Mouse (Mus musculus) intestine, embryonic 14.5 days (tissue): ENCODE results near the gene Vmn2r110. TPM values are rescaled to one million over a fixed set of nuclear protein-coding genes. Genes with fewer than 3 reads are reported as not detected.

Source experiments
- ATAC-seq: fragments of 200-750 bp; cut with Nextera tagmentation; replicated peaks from 2 replicates; pipeline ENCODE4 v1.8.0; 2017; ENCODE audit warnings: low read depth, moderate number of reproducible peaks, moderate TSS enrichment, moderate library complexity; ENCODE audit not compliant: low FRiP score, low TSS enrichment
- DNase-seq: peaks from one replicate; pipeline ENCODE4 v3.0.0-alpha.2; 2018; ENCODE audit warnings: low spot score
- H3K27ac ChIP-seq: fragments of 300-500 bp; sonication (generic); 2 replicates; pipeline ENCODE4 v1.5.1; 2014; ENCODE audit warnings: low read depth, mild to moderate bottlenecking, control low read depth
- H3K27me3 ChIP-seq: fragments of 300-500 bp; sonication (generic); replicated peaks from 2 replicates; pipeline ENCODE4 v1.6.1; 2014; ENCODE audit warnings: low read length, control low read depth; ENCODE audit not compliant: control insufficient read depth, insufficient read depth
- H3K36me3 ChIP-seq: fragments of 300-500 bp; sonication (generic); 2 replicates; pipeline ENCODE4 v1.6.1; 2014; ENCODE audit warnings: low read length, control low read depth; ENCODE audit not compliant: control insufficient read depth, insufficient read depth
- H3K4me1 ChIP-seq: fragments of 300-500 bp; sonication (generic); replicated peaks from 2 replicates; pipeline ENCODE4 v1.6.1; 2014; ENCODE audit warnings: low read length, control low read depth, mixed read lengths; ENCODE audit not compliant: control insufficient read depth, insufficient read depth
- H3K4me2 ChIP-seq: fragments of 300-500 bp; sonication (generic); 2 replicates; pipeline ENCODE4 v1.6.1; 2014; ENCODE audit warnings: low read length
- H3K4me3 ChIP-seq: fragments of 300-500 bp; sonication (generic); 2 replicates; pipeline ENCODE4 v1.5.1; 2014; ENCODE audit warnings: low read depth, low read length, control low read depth, mixed read lengths
- H3K9ac ChIP-seq: fragments of 300-500 bp; sonication (generic); 2 replicates; pipeline ENCODE4 v1.6.1; 2014; ENCODE audit warnings: mild to moderate bottlenecking, low read length
- H3K9me3 ChIP-seq: fragments of 300-500 bp; sonication (generic); 2 replicates; pipeline ENCODE4 v1.6.1; 2016; ENCODE audit warnings: low read length, control low read depth; ENCODE audit not compliant: control insufficient read depth
- WGBS: fragments of 180-500 bp; shearing (Covaris S2); extraction: QIAGEN DNeasy Blood & Tissue Kit; methylation state at CpG from one replicate; pipeline ENCODE4 v1.1.7; 2014; 5-methylcytosine and 5-hydroxymethylcytosine counted together
- polyA plus RNA-seq: library from polyadenylated mRNA; unstranded; fragments of >200 nt; fragmentation: Nextera tagmentation; extraction: Ambion mirVana; gene quantifications from 2 replicates; pipeline ENCODE4 v1.2.1, GENCODE M21; 2014

The Vmn2r110 gene
- polyA plus RNA-seq = 0.03 TPM in 2 replicates

GRCm38 (mm10) chr17:20596323-20596722, at the start of gene Vmn2r110:
TSS of gene Vmn2r110 (minus strand) at chr17:20596423.
- no peak within 1 kb of the TSS for H3K4me2 ChIP-seq
- DNase-seq (no peak), ATAC-seq (no peak)
- no peaks in the 10 kb centered on the region for H3K27me3 ChIP-seq
- H3K27ac ChIP-seq = no peak within 1 kb of the TSS
- H3K4me3 ChIP-seq = no peak within 1 kb of the TSS
- H3K36me3 ChIP-seq = no peaks in the 10 kb centered on the region
- 0 out of 2 replicates have a peak, but pooled peaks cover under 1% of the 10 kb centered on the region for H3K9me3 ChIP-seq
- WGBS = 38% methylated on average over 1 of the region's 1 CpGs
- no peaks in the 10 kb centered on the region for H3K4me1 ChIP-seq
- H3K9ac ChIP-seq = no peak within 1 kb of the TSS

- no peak within 1 kb of the TSS for H3K9ac ChIP-seq
- no peak for ATAC-seq
Observed at GRCm38 (mm10) chr17:20624777-20625176, 28.6 kb upstream of the Vmn2r110 start, which contains the start of gene Fpr-rs3. TSS of gene Fpr-rs3 (minus strand) at chr17:20624877.

GRCm38 (mm10) chr17:20564656-20565055, 31.6 kb downstream of the Vmn2r110 start, which contains the start of gene Vmn2r109:
TSS of gene Vmn2r109 (minus strand) at chr17:20564756.
- no peak within 1 kb of the TSS for H3K27ac ChIP-seq
- no peaks in the 10 kb centered on the region for H3K4me1 ChIP-seq
- no peak within 1 kb of the TSS for H3K4me3 ChIP-seq
- no peak within 1 kb of the TSS for H3K4me2 ChIP-seq
- H3K27me3 ChIP-seq = no peaks in the 10 kb centered on the region
- ATAC-seq = no peak
- H3K9ac ChIP-seq = no peak within 1 kb of the TSS
- no peaks in the 10 kb centered on the region for H3K36me3 ChIP-seq
- no peaks in the 10 kb centered on the region for H3K9me3 ChIP-seq
- WGBS = 85% methylated on average over 1 of the region's 1 CpGs
- no peak for DNase-seq

More at GRCm38 (mm10) chr17:20624777-20625176, 28.6 kb upstream of the Vmn2r110 start, which contains the start of gene Fpr-rs3:
- Histone ChIP-seq H3K9me3 (no peaks in the 10 kb centered on the region), H3K4me3 (no peak within 1 kb of the TSS), H3K4me2 (no peak within 1 kb of the TSS), H3K36me3 (no peaks in the 10 kb centered on the region), H3K27ac (no peak within 1 kb of the TSS), H3K27me3 (no peaks in the 10 kb centered on the region), H3K4me1 (no peaks in the 10 kb centered on the region)
- no peak for DNase-seq

Other genes with a start within 250 kb of the Vmn2r110 start
- gene Vmn1r224, start 182.3 kb downstream of the Vmn2r110 start, polyA plus RNA-seq = not detected in 2 replicates
- not detected in 2 replicates for gene Vmn2r108, start 115.1 kb downstream of the Vmn2r110 start, polyA plus RNA-seq
- gene Vmn1r225, start 98.3 kb downstream of the Vmn2r110 start, polyA plus RNA-seq = not detected in 2 replicates
- not detected in 2 replicates for gene Vmn2r109, start 31.7 kb downstream of the Vmn2r110 start, polyA plus RNA-seq
- gene Fpr-rs3, start 28.5 kb upstream of the Vmn2r110 start, polyA plus RNA-seq = not detected in 2 replicates
- gene Vmn1r226, start 86.4 kb upstream of the Vmn2r110 start, polyA plus RNA-seq = not detected in 2 replicates
- gene Vmn1r227, start 133.4 kb upstream of the Vmn2r110 start, polyA plus RNA-seq = not detected in 2 replicates
- not detected in 2 replicates for gene Vmn1r228, start 189.7 kb upstream of the Vmn2r110 start, polyA plus RNA-seq
- not detected in 2 replicates for gene Vmn1r229, start 215.1 kb upstream of the Vmn2r110 start, polyA plus RNA-seq
- gene Vmn1r230, start 244.0 kb upstream of the Vmn2r110 start, polyA plus RNA-seq = not detected in 2 replicates